Mouse (Mus musculus): ENCODE measurements around the gene Rp9.
"Not testable (repeated sequence)": the region's sequence is repeated elsewhere in the genome, so short reads cannot be mapped to it uniquely, and the experiment has no call there.

The Rp9 gene

DNA sequence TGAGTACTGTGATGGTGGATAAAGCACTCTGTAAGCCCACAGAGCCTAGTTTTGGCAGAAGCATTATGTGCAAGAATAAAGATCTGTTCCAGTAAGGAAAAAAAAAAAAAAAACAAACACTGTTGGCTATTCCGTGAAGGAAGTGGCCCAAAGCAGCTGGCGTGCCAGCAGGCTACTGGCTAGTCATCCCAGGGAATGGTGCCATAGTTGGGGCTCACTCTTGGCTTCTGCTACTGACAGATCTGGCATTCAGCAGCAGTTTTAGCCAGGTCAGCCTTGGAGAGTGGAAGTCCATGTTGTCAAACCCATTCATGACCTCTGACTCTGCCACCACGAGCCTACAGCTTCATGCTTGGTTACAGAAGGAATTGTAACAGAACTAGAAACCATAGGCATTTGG, 7.6 kb downstream of the Rp9 start:
- DNase-seq (ENCODE audit: low spot score), result no peak

DNA sequence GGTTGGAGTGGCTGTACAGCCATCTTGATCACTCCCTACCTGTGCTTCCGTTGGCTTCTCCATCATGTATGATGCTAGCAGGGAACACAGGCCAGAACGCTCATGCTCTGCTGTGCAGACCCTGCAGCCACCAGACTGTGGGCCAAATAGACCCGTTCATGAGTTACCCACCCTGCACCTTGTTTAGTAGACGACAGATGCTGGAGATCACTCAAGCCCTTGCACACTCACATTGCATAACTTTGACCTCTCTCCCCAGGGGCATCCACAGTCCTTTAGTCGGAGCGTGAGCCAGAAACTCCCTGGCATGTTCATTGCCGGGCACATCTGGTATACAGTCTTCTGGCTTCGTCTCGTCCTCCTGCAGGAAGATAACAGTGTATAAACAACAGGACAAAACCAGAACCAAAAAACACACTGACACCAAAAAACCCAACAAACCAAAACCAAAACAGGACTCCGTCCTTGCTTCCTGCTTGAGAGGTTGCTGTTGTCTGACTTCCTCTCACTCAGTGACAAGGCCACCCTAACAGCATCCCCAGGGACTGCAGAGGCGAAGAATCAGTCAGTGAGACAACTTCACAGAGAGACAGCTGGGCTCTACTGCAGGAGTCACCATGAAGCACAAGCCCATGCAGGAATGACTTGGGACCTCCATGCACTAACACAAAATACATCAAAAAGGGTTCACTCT, 12.3 kb downstream of the Rp9 start:
- DNase-seq (ENCODE audit: low spot score), result no peak

DNA sequence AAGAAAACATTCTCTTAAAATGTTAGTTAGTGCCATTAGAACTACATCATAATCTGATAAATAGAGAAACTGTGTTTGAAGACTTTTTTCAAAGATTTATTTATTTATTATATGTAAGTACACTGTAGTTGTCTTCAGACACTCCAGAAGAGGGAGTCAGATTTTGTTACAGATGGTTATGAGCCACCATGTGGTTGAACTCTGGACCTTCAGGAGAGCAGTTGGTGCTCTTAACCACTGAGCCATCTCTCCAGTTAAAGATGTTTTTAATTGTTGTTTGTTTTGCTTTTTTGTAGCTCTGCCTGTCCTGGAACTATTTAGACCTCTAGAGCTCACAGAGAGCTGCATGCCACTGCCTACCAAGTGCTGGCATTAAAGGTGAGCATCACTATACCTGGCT, 14.5 kb downstream of the Rp9 start:
- no peak for DNase-seq (ENCODE audit: low spot score)

DNA sequence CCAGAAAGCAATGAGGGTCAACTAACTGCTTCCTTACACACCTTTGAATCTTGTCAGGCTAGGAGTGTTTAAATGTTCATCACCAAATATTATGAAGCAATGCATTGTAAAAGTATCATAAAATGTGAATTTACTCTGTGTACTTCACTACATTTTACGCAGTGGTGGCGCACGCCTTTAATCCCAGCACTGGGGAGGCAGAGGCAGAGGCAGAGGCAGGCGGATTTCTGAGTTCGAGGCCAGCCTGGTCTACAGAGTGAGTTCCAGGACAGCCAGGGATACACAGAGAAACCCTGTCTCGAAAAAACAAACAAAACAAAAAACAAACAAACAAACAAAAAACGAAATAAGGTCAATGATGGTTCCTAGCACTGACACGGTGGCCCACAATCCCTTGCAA, 15.6 kb downstream of the Rp9 start, which contains the start of gene Gm17545:
TSS of gene Gm17545 (plus strand) at position 301 of the 400 bp plus-strand sequence.
- not testable (repeated sequence) for DNase-seq (ENCODE audit: low spot score)

DNA sequence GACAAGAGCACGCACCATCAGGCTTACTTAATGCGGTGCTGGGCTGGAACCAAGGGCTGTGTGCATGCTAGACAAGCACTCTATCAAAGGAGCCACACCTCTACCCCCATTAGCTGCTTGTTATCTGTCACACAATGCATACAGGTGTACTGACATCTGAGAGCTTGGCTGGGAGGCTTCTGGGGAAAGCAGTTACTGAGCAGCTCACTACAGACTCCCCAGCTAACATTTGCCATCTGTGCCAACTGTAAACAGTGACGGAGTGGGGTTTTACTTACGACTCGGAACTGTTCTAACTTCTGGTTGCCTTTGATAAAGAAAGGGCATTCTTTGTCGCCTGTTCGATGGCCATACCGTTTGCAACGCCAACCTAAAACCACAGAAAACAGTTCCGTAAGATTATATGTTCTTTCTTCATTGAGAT, 16.0 kb downstream of the Rp9 start:
- no peak for DNase-seq (ENCODE audit: low spot score)

DNA sequence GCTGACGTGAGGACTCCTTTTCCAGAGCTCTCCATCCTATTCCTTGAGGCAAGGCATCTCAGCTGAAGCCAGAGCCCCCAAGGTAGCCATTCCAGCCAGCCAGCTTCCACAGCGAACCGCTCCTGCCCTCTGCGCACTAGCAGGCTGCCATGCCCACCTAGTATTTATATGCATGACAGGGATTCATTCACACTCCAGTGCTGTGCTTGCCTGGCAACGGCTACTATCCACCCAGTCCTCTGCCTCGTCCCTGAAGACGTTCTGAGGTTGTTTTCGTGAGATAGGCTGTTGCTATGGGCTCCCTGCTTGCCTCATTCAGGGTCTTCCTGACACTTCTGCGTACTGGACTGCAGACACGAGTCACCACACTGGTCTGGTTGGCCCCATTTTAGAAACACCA, 16.8 kb downstream of the Rp9 start:
- DNase-seq (ENCODE audit: low spot score), result no peak

DNA sequence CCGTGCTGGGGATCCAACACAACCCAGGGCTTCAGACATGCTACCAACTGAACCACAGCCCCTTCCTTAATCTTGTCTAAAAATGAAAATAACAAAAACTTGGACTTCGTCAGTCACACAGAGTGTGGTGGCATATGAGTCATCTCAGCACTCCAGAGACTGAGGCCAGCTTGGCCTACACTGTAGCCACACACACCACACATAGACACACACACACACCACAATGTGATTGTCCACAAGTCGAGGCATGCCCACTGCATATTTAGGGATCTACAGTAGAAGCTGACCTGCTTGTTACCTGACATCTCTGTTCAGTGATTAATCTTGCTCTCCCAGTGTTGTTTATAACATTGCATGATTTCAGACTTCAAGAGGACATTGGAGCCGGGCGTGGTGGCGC, 20.3 kb downstream of the Rp9 start:
- no peak for DNase-seq (ENCODE audit: low spot score)

DNA sequence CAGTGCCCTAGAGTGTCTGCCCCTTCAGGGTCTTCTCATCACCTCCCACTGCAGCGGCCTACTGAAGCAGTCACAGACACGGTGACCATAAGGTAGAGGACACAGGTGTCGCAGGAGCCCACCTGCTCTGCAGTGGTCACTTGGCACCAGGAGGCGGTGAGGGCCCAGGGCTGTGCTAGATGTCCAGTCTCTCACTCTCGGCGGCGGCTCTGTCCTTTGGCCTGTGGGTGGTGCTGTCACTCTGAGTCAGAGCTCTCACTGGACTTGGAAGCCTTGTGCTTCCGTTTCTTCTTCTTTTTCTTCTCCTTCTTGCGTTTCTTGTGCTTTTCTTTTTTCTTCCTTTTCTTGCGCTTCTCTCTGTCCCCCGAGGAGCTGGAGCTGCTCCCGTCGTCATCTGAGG, 21.1 kb downstream of the Rp9 start:
- DNase-seq (ENCODE audit: low spot score), result no peak

DNA sequence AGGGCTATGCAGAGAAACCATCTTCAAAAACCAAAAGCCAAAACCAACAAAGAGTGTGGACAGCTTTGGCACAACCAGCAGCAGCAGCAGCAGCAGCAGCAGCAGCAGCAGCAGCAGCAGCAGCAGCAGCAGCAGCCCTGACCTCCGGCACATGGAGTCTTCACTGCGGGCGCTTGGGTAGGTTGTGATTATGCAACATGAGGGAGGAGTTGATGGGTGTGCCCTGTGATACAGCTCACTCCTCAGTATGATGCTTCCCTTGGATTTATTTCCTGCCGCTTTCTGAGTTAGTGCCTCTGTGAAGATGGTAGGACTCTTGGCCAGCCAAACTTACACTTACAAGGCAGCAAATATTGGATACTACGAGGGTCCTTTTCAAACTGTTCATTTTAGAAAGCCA, 22.3 kb downstream of the Rp9 start:
- no peak for DNase-seq (ENCODE audit: low spot score)

DNA sequence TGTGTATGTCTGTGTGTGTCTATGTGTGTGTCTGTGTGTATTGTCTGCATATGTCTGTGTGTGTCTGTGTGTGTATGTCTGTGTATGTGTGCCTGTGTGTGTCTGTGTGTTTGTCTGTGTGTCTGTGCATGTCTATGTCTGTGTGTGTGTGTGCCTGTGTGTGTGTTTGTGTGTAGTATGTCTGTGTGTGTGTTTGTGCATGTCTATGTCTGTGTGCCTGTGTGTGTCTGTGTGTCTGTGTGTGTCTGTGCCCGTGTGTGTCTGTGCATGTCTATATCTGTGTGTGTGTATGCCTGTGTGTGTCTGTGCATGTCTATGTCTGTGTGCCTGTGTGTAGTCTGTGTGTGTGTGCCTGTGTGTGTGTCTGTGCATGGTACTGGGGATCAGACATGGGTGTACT, 24.4 kb downstream of the Rp9 start:
- DNase-seq (ENCODE audit: low spot score), result no peak

DNA sequence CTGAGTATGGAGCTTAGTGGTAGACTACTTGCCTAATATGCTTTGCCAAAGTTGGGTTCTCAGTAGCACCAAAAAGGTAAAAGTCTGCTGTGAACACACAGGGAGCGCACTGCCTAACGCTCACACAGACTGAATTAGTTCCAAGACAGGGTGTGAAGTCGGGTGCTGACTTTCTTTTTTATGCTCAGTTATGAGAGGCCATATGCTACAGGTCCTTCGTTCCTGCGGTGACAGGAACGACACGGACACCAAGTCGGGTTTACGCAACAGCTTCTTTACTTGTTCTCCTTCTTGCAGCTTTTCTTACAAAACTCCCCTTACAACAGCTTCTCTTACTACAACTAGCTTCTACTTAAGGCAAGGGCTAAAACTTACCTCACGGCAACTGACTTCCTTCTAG, 26.4 kb downstream of the Rp9 start:
- no peak for DNase-seq (ENCODE audit: low spot score)

DNA sequence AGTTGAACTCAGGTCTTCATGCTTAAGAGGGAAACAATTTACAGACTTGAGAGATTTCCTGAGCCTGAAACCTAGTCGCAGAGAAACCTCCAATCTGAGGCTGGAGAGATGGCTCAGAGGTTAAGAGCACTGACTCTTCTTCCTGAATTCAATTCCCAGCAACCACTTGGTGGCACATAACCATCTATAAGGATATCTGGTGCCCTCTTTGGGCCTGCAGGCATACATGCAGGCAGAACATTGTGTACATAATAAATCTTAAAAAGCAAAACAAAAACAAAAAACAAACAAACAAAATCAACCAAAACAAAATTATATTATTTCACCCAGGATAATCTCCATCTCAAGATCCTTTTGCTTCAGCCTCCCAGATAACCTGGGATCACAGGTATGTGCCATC, 30.7 kb downstream of the Rp9 start:
- DNase-seq (ENCODE audit: low spot score), result no peak

DNA sequence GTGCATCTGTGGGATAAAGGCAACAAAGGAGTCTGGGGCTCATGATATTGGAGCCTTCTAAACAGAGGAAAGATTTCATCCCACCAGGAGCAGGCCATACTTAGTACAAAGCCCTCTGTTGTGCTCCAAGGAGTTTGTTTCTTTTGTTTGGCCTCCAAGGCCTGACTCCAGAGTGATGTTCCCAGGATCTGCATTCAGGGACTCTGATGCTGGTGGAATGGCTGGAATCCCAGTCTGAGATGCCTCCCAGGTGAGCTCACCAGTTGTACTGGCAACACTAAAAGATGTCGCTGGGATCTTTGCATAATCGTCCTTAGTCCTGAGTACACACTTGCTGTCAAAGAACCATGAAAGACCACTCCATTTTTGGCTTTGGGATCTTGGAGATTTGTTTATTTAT, 35.4 kb downstream of the Rp9 start:
- DNase-seq (ENCODE audit: low spot score), result no peak

DNA sequence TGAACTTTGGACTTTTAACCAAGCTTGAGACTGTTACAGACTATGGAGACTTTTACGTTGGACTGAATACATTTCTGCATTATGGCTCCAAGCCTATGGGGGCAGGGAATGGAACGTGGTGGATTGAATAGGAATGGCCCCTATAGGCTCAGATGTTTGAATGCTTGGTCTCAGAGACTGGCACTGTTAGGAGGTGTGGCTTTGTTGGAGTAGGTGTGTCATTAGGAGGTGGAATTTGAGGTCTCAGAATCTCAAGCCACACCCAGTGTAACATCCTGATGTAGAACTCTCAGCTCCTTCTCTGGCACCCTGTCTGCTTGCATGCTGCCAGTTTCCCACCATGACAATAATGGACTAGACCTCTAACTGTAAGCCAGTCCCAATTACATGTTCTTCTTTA, 36.3 kb downstream of the Rp9 start:
- no peak for DNase-seq (ENCODE audit: low spot score)

DNA sequence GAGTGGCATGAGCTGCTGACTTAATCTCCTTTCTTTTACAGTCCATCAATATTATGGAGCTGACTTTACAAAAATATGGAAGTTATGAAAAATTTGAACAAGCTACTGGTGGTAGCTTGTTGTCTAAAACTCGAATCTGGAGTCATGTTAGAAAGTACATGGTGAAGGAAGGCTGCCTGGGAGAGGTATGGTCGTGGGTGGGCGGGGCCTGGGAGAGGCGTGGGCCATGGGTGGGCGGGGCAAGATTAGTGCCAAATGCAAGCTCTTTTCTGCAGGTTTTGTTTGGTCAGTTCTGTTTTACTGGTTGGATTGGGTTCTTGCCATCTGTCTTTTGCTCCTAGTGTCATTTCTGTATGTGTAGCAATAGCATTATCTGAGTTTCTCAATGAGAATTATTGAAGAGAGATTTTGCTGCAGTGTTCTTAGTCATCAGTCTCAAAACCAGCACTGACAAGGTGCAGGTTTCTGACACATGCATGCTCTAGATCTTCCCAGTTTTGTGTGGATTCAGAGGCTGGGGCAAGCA, 39.2 kb downstream of the Rp9 start:
- DNase-seq (ENCODE audit: low spot score), result no peak

DNA sequence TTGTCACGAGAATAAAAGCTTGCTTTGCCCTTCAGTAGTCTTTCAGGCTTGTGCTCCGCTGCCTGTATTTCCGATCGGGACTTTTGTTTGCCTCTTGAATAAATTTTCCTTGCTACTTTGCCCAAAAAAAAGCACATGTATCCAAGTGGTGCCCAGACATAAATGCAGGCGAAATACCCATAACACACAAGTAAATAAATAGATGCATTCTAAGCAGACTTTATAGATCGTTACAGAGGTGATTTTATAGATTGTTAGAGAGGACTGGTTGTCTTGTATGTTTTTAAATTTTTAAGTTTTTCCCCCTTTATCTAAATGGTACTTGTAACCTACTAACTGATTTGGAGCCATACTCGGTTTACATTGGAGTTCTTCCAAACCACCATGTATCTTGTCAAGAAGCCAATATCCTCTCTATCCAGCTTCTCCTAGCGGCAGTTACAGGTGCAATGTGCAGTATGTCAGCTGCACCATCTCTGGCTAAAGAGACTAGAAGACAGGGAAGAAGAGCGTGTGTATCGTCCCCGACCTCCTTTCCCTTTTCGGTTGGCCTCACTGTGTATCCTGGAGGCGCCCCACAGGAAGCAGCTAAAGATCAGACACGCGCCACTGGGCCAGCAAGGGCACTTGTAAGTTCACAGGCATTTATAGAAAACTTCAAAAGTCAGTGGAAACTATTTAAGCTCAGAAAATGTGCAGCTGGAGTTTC, 39.9 kb downstream of the Rp9 start:
- peak; percentile 17 for DNase-seq (ENCODE audit: low spot score)

DNA sequence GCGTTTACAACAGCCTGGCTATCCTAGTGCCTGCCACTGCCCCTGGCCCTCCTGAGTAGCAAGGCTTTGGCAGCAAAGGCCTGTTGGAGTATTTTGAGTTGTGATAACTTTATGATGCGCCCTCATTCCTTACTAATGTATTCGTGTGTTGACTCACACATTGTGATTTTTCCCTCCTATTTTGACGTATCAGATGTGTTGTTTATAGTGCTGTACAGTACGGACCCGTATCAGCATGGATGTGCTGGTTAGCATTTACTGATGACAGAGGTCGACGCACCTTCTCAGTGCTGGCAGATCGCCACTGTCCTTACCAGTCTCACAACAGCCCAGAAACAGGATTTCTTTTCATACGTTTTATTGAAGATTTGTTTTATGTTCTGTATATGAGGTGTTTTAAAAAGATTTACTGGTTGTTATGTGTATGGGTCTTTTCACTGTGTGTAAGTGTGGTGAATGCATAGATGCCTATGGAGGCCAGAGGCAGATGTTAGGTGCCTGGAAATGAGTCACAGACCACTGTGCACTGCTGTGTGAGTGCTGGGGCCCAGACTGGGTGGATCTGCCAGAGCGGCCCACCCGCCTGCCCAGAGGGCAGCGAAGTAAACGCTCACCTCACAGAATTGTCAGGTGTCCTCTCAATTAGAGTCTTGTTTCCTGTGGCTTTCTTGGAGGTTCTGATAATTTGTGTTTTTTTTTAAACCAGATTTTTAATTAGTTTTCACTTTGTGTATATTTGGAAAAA, 40.7 kb downstream of the Rp9 start:
- no peak for DNase-seq (ENCODE audit: low spot score)

DNA sequence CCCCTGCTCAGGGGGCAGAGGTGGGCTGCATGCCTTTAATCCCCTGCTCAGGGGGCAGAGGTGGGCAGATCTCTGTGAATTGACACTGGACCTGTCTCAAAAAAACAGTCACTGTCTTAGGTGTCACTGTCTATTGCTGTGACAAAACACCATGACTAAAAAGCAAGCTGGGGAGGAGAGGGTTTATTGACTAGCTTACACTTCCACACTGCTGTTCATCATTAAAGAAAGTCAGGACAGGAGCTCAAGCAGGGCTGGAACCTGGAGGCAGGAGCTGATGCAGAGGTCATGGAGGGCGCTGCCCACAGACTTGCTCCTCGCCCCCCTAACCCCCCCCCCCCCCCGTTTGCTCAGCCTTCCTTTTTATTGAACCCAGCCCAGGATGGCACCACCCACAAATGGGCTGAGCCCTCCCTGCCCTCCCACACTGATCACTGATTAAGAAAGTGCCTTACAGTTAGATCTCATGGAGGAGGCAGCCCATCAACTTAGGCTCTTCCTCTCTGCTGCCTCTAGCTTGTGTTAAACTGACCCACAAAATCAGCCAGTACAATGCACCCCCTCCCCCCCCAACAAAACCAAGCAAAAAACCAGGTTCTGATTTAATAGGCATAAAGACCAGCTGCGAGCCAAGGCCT, 41.4 kb downstream of the Rp9 start:
- DNase-seq (ENCODE audit: low spot score), result no peak

DNA sequence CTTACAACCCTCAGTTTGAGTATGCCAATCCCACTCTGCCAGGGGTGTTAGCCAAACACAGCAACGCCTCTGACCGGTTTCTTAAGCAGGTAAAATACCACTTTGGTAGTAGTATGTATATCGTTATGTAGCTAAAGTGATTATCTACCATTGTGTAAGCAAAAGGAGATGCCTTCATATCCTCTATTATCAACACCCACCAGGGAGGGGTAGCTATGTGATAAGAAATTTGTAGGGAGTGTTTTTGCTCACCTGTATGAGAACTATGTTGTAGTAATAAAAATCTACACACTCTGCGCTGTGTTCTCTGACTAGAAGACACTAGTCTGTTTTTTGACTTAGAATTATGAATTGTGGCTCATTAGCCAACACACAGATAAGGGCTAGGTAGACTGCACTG, 44.8 kb downstream of the Rp9 start:
- no peak for DNase-seq (ENCODE audit: low spot score)

DNA sequence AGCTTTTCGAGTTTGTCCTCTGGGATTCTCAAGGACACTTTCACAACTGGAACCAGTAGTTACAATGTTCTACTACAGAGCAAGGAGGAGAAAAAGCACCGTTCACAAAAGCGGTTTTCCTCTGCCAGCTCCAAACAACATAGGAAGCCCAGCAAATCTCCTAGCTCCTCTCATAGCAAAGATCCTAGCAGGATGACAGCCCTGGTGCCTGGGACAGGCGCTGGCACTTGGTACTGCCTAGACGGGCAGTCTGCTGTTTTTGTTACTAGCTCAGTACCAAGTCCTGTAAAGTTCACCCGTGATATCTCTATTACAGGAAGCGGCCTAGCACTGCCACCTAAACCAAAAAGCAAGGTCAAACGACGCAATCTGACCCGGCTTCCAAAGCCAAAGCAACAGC, 45.3 kb downstream of the Rp9 start:
- DNase-seq (ENCODE audit: low spot score), result no peak

DNA sequence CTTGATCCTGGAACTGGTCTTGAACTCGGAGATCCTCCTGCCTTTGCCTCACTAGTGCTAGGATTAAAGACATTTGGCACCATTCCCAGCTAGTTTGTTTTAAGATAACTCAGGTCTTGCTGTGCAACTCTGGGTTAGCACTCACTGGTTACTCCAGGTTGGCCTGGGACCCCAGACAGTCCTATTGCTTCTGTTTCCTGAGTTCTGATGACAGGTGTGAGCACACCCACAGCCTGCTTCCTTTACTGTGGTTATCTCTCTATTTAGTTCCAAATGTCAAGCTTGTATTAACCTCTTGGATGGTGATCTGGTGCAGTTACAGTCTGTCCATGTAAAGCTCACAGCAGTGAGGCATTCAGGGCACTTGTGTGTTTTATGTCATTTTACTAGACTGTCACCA, 46.0 kb downstream of the Rp9 start:
- no peak for DNase-seq (ENCODE audit: low spot score)

DNA sequence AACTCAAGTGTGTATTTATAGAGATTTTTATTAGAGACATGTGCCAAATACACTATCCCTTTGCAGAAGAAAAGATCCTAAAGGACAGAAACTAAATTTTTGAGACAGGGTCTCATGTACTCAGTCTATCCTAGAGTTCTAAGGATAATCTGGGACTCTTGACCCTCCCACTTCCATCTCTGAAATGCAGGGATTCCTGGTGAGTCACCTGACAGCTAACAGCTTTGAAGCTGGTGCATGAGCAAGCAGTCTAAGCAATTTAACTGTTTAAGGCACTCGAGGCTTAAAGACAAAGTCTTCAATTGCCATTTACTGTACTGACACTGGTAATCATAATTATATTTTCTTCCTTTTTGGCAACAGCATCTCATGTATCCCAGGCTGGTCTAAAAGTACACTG, 47.0 kb downstream of the Rp9 start:
- DNase-seq (ENCODE audit: low spot score), result no peak

DNA sequence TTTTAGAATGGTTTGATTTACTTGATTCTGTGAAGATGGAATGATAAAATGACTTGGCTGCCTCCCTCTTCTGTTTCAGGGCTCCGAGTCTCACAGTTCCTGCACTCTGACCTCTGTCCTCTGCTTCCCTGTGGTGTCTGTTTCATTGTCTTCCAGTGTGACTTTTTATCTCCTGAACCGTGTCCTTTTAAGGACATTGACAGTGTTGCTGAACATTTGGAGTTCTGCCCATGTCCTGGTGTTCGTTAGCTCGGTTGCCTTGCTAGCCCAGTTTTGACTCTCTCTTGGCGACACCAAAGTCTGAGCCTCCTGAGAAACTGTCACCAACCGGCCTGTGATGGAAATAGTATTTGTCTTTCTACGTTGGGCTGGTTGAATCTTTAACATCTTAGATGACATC, 49.1 kb downstream of the Rp9 start:
- DNase-seq (ENCODE audit: low spot score), result no peak
